Mouse (Mus musculus): ENCODE data around the gene Neu4.
"Not testable (repeated sequence)": the region's sequence is repeated elsewhere in the genome, so short reads cannot be mapped to it uniquely, and the experiment has no call there.

Gene Neu4

DNA sequence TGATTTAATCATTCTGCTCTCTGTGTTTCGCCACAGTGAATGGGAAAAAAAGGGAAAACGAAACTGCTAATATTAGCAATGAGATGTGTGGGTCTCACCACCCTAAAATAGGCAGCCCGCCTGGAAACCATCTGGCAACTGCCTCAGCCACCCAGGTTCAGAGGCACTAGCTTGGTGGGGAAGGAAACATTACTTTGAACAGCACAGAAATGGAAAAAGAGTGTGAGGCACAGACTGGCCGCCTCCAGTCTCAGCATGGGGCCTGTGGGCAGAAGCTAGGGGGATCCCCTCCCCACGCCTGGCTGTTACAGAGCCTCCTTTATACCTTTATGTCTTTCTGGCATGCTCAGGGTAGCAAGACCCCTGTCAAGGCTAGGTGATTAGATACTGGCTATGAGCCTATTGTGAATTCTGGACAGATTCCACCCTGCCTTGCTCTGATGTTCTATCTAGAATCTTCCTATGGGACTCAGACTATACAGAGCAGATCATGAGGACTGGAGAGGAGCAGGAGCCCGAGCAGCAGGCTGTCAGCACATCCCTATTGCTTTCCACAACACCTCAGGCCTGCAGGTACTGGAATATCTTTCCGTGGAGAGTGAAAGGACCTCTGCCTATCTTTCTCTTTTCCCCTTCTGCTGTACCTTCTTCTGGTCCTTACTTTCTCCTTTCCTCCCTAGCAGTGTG is 33.4 kb downstream of the Neu4 start:
- DNase-seq (ENCODE audit: low spot score in 2 of 2) = no peak

DNA sequence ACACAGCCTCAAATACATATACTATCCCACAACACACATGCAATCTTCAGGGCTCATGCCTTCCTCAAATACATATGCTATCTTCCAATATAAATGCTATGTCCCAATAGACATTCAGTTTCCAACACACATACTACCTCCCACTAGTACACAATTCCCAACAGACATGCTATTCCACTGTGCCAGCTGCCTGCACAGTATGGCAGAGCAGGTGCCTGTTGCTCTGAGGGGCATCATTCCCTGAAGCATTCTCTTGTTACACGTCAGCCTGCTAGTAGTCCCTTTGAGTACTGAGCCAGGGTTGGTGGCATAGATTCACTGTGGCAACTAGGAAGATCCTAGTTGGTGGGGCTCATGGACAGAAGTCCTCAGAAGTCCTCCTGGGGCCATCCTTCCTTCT is 34.2 kb downstream of the Neu4 start:
- DNase-seq (ENCODE audit: low spot score in 2 of 2) = no peak

DNA sequence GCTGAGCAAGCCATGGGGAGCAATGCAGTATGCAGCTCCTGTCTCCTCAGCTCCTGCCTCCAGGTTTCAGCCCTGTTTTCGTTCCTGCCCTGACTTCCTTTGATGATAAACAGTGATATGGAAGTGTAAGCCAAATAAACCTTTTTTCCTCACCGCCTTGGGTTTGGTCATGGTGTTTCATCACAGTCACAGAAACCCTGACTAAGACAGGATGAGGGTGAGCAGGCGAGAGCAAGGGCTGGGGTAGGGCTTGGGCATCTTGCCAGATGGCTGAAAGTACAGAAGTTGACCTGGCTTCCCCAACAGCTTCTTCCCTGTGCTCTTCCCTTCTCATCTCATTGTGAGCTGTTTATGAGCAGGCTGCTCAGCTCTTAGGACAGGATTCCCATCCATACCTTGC is 35.7 kb downstream of the Neu4 start:
- DNase-seq (ENCODE audit: low spot score in 2 of 2) = no peak

DNA sequence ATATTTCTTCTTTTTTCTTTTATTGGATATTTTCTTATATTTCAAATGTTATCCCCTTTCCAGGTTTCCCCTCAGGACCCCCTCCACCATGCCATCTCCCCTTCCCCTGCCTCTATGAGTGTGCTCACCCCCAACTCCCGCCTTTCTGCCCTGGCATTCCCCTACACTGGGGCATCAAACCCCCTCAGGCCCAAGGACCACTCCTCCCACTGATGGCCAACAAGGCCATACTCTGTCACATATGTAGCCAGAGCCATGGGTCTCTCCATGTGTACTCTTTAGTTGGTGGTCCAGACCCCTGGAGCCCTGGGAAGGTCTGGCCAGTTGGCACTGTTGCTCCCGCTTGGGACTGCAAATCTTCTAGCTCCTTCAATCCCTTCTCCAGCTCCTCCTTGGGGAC is 37.1 kb downstream of the Neu4 start:
- no peak for DNase-seq (ENCODE audit: low spot score in 2 of 2)

DNA sequence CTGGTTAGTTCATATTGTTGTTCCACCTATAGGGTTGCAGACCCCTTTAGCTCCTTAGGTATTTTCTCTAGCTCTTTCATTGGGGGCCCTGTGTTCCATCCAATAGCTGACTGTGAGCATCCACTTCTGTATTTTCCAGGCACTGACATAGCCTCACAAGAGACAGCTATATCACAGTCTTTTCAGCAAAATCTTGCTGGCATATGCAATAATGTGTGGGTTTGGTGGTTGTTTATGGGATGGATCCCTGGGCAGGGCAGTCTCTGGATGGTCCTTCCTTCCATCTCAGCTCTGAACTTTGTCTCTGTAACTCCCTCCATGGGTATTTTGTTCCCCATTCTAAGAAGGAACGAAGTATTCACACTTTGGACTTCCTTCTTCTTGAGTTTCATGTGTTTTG is 38.0 kb downstream of the Neu4 start:
- DNase-seq (ENCODE audit: low spot score in 2 of 2) = not testable (repeated sequence)

DNA sequence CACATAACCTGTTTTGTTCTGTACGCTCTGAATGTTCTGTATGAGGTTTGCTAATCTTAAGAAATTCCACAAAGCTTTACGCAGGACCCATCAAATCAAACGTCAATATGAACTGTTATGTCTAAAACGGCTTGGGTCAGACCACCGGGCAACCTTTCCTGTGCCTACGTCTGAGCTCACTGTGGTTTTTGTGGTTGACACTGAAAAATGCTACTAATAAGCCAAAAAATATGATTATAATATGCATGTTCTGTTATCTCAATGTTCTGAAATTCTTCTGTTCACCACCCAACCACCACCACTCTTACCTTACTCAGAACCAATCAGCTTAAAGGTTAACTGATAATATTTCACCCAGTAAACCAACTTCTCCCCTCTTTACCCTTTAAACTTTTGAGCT is 54.5 kb downstream of the Neu4 start:
- no peak for DNase-seq (ENCODE audit: low spot score in 2 of 2)

DNA sequence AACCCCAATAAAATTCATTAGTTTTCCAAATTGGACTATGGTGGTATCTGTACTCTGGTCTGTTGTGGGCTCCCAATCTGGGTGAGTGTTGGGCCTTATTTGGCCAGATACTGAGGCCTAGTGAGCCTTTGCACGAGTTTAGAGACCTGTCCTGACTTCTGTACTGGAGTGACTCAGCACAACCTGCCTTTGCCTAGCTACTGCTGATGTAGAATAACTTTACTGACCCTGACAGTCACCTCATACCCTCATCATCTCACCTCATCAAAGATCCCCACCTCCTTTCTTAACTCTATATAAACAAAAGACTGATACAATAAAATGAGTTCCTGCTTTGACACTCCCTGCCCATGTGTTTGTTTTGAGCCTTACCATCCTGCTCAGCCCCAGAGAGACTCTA is 56.5 kb downstream of the Neu4 start:
- DNase-seq (ENCODE audit: low spot score in 2 of 2) = no peak
